Mouse (Mus musculus): ENCODE measurements around the gene Krtap9-5. TPM values are rescaled to one million over a fixed set of nuclear protein-coding genes. Genes with fewer than 3 reads are reported as not detected.

Krtap9-5 gene
- total RNA-seq, 2 experiments from 2014 or later = not detected

Other genes with a start within 250 kb of the Krtap9-5 start
Only the 30 nearest of the 32 such genes appear.
- not detected in 2 replicates for gene Gm11595, start 175.6 kb upstream of the Krtap9-5 start, total RNA-seq (2015)
- gene Gm11595, start 175.6 kb upstream of the Krtap9-5 start, total RNA-seq (2017) = not detected in 2 replicates
- not detected in 2 replicates for gene Krtap4-8, start 167.8 kb upstream of the Krtap9-5 start, total RNA-seq (2015)
- gene Krtap4-8, start 167.8 kb upstream of the Krtap9-5 start, total RNA-seq (2017) = not detected in 2 replicates
- gene Krtap4-9, start 163.3 kb upstream of the Krtap9-5 start, total RNA-seq (2015) = not detected in 2 replicates
- not detected in 2 replicates for gene Krtap4-9, start 163.3 kb upstream of the Krtap9-5 start, total RNA-seq (2017)
- gene Gm11596, start 155.0 kb upstream of the Krtap9-5 start, total RNA-seq (2015) = not detected in 2 replicates
- gene Gm11596, start 155.0 kb upstream of the Krtap9-5 start, total RNA-seq (2017) = not detected in 2 replicates
- gene Gm11569, start 149.5 kb upstream of the Krtap9-5 start, total RNA-seq (2015) = not detected in 2 replicates
- gene Gm11569, start 149.5 kb upstream of the Krtap9-5 start, total RNA-seq (2017) = not detected in 2 replicates
- gene Gm11554, start 144.0 kb upstream of the Krtap9-5 start, total RNA-seq (2015) = not detected in 2 replicates
- gene Gm11554, start 144.0 kb upstream of the Krtap9-5 start, total RNA-seq (2017) = not detected in 2 replicates
- gene Krtap4-13, start 138.6 kb upstream of the Krtap9-5 start, total RNA-seq (2015) = not detected in 2 replicates
- gene Krtap4-13, start 138.6 kb upstream of the Krtap9-5 start, total RNA-seq (2017) = not detected in 2 replicates
- not detected in 2 replicates for gene Gm11564, start 132.8 kb upstream of the Krtap9-5 start, total RNA-seq (2015)
- not detected in 2 replicates for gene Gm11564, start 132.8 kb upstream of the Krtap9-5 start, total RNA-seq (2017)
- not detected in 2 replicates for gene 2300003K06Rik, start 110.4 kb upstream of the Krtap9-5 start, total RNA-seq (2015)
- gene 2300003K06Rik, start 110.4 kb upstream of the Krtap9-5 start, total RNA-seq (2017) = not detected in 2 replicates
- not detected in 2 replicates for gene Krtap4-16, start 96.9 kb upstream of the Krtap9-5 start, total RNA-seq (2015)
- not detected in 2 replicates for gene Krtap4-16, start 96.9 kb upstream of the Krtap9-5 start, total RNA-seq (2017)
- not detected in 2 replicates for gene Gm11568, start 90.6 kb upstream of the Krtap9-5 start, total RNA-seq (2015)
- gene Gm11568, start 90.6 kb upstream of the Krtap9-5 start, total RNA-seq (2017) = not detected in 2 replicates
- gene Gm11559, start 84.0 kb upstream of the Krtap9-5 start, total RNA-seq (2015) = not detected in 2 replicates
- not detected in 2 replicates for gene Gm11559, start 84.0 kb upstream of the Krtap9-5 start, total RNA-seq (2017)
- not detected in 2 replicates for gene Krtap9-1, start 75.1 kb upstream of the Krtap9-5 start, total RNA-seq (2015)
- not detected in 2 replicates for gene Krtap9-1, start 75.1 kb upstream of the Krtap9-5 start, total RNA-seq (2017)
- gene Gm11567, start 69.3 kb upstream of the Krtap9-5 start, total RNA-seq (2015) = not detected in 2 replicates
- gene Gm11567, start 69.3 kb upstream of the Krtap9-5 start, total RNA-seq (2017) = not detected in 2 replicates
- not detected in 2 replicates for gene Krtap31-1, start 40.6 kb upstream of the Krtap9-5 start, total RNA-seq (2015)
- gene Krtap31-1, start 40.6 kb upstream of the Krtap9-5 start, total RNA-seq (2017) = not detected in 2 replicates
- not detected in 2 replicates for gene Gm11565, start 33.7 kb upstream of the Krtap9-5 start, total RNA-seq (2015)
- gene Gm11565, start 33.7 kb upstream of the Krtap9-5 start, total RNA-seq (2017) = not detected in 2 replicates
- not detected in 2 replicates for gene Krtap31-2, start 12.2 kb upstream of the Krtap9-5 start, total RNA-seq (2015)
- gene Krtap31-2, start 12.2 kb upstream of the Krtap9-5 start, total RNA-seq (2017) = not detected in 2 replicates
- not detected in 2 replicates for gene Krtap29-1, start 30.6 kb downstream of the Krtap9-5 start, total RNA-seq (2015)
- not detected in 2 replicates for gene Krtap29-1, start 30.6 kb downstream of the Krtap9-5 start, total RNA-seq (2017)
- gene Krtap16-1, start 38.1 kb downstream of the Krtap9-5 start, total RNA-seq (2015) = not detected in 2 replicates
- not detected in 2 replicates for gene Krtap16-1, start 38.1 kb downstream of the Krtap9-5 start, total RNA-seq (2017)
- gene Krtap17-1, start 45.5 kb downstream of the Krtap9-5 start, total RNA-seq (2015) = not detected in 2 replicates
- not detected in 2 replicates for gene Krtap17-1, start 45.5 kb downstream of the Krtap9-5 start, total RNA-seq (2017)
- not detected in 2 replicates for gene Krt33a, start 67.7 kb downstream of the Krtap9-5 start, total RNA-seq (2015)
- gene Krt33a, start 67.7 kb downstream of the Krtap9-5 start, total RNA-seq (2017) = not detected in 2 replicates
- gene Krt33b, start 81.4 kb downstream of the Krtap9-5 start, total RNA-seq (2015) = not detected in 2 replicates
- not detected in 2 replicates for gene Krt33b, start 81.4 kb downstream of the Krtap9-5 start, total RNA-seq (2017)
- not detected in 2 replicates for gene Krt34, start 93.1 kb downstream of the Krtap9-5 start, total RNA-seq (2015)
- gene Krt34, start 93.1 kb downstream of the Krtap9-5 start, total RNA-seq (2017) = not detected in 2 replicates
- not detected in 2 replicates for gene Krt31, start 102.1 kb downstream of the Krtap9-5 start, total RNA-seq (2015)
- gene Krt31, start 102.1 kb downstream of the Krtap9-5 start, total RNA-seq (2017) = not detected in 2 replicates
- not detected in 2 replicates for gene Krt32, start 139.8 kb downstream of the Krtap9-5 start, total RNA-seq (2015)
- not detected in 2 replicates for gene Krt32, start 139.8 kb downstream of the Krtap9-5 start, total RNA-seq (2017)
- gene Krt35, start 147.8 kb downstream of the Krtap9-5 start, total RNA-seq (2015) = not detected in 2 replicates
- not detected in 2 replicates for gene Krt35, start 147.8 kb downstream of the Krtap9-5 start, total RNA-seq (2017)
- gene Krt36, start 157.2 kb downstream of the Krtap9-5 start, total RNA-seq (2015) = not detected in 2 replicates
- gene Krt36, start 157.2 kb downstream of the Krtap9-5 start, total RNA-seq (2017) = not detected in 2 replicates
- gene Krt13, start 173.1 kb downstream of the Krtap9-5 start, total RNA-seq (2015) = not detected in 2 replicates
- not detected in 2 replicates for gene Krt13, start 173.1 kb downstream of the Krtap9-5 start, total RNA-seq (2017)
- gene Krt15, start 187.5 kb downstream of the Krtap9-5 start, total RNA-seq (2015) = not detected in 2 replicates
- gene Krt15, start 187.5 kb downstream of the Krtap9-5 start, total RNA-seq (2017) = not detected in 2 replicates
- not detected in 2 replicates for gene Krt19, start 200.2 kb downstream of the Krtap9-5 start, total RNA-seq (2015)
- not detected in 2 replicates for gene Krt19, start 200.2 kb downstream of the Krtap9-5 start, total RNA-seq (2017)